Mouse (Mus musculus): ENCODE data around the gene 4930402H24Rik. TPM values are rescaled to one million over a fixed set of nuclear protein-coding genes. Genes with fewer than 3 reads are reported as not detected.

4930402H24Rik gene
- polyA plus RNA-seq, 1 experiment = 10.0 TPM

GRCm38 (mm10) chr2:130685426-130685825, 220.8 kb downstream of the 4930402H24Rik start:
- 86% methylated on average over 9 of the region's 9 CpGs for WGBS
- no peak for TF ChIP-seq CTCF (IDR thresholded peaks at IDR 0.05; ENCODE audit: extremely low read depth, insufficient read length, insufficient replicate concordance, low read depth, low read length)
- no peak for TF ChIP-seq POLR2A (IDR thresholded peaks at IDR 0.05; ENCODE audit: low read depth, low read length)
- no peak overlapping the region for H3K27ac ChIP-seq (ENCODE audit: insufficient read depth, low read depth, low read length)
- H3K4me3 ChIP-seq (ENCODE audit: low read depth, low read length) = no peak overlapping the region
- no peaks in the 10 kb centered on the region for H3K4me1 ChIP-seq (ENCODE audit: control insufficient read depth, insufficient read depth, insufficient read length, low read length)
- H3K36me3 ChIP-seq (ENCODE audit: control insufficient read depth, insufficient read depth, low read length) = peaks cover 10% of the 10 kb centered on the region; the same call in 1 of the 2 replicates
- no peaks in the 10 kb centered on the region for H3K27me3 ChIP-seq (ENCODE audit: control insufficient read depth, insufficient read depth, low read length)

- 81% methylated on average over 3 of the region's 3 CpGs for WGBS
- TF ChIP-seq CTCF (IDR thresholded peaks at IDR 0.05; ENCODE audit: extremely low read depth, insufficient read length, insufficient replicate concordance, low read depth, low read length) (no peak), POLR2A (IDR thresholded peaks at IDR 0.05; ENCODE audit: low read depth, low read length) (no peak)
- peaks cover 45% of the 10 kb centered on the region for H3K36me3 ChIP-seq (ENCODE audit: control insufficient read depth, insufficient read depth, low read length)
- H3K4me1 ChIP-seq (ENCODE audit: control insufficient read depth, insufficient read depth, insufficient read length, low read length) = no peaks in the 10 kb centered on the region
- H3K4me3 ChIP-seq (ENCODE audit: low read depth, low read length) = no peak overlapping the region
- no peaks in the 10 kb centered on the region for H3K27me3 ChIP-seq (ENCODE audit: control insufficient read depth, insufficient read depth, low read length)
- no peak overlapping the region for H3K27ac ChIP-seq (ENCODE audit: insufficient read depth, low read depth, low read length)
These were observed 224.7 kb downstream of the 4930402H24Rik start for GRCm38 (mm10) chr2:130681531-130681930.

GRCm38 (mm10) chr2:130679899-130680298, 226.3 kb downstream of the 4930402H24Rik start:
- no peak for TF ChIP-seq CTCF (IDR thresholded peaks at IDR 0.05; ENCODE audit: extremely low read depth, insufficient read length, insufficient replicate concordance, low read depth, low read length)
- TF ChIP-seq POLR2A (IDR thresholded peaks at IDR 0.05; ENCODE audit: low read depth, low read length) = no peak
- H3K27me3 ChIP-seq (ENCODE audit: control insufficient read depth, insufficient read depth, low read length) = no peaks in the 10 kb centered on the region
- 93% methylated on average over 6 of the region's 6 CpGs for WGBS
- H3K27ac ChIP-seq (ENCODE audit: insufficient read depth, low read depth, low read length) = no peak overlapping the region
- H3K36me3 ChIP-seq (ENCODE audit: control insufficient read depth, insufficient read depth, low read length) = peaks cover 61% of the 10 kb centered on the region
- no peaks in the 10 kb centered on the region for H3K4me1 ChIP-seq (ENCODE audit: control insufficient read depth, insufficient read depth, insufficient read length, low read length)
- no peak overlapping the region for H3K4me3 ChIP-seq (ENCODE audit: low read depth, low read length)

DNA sequence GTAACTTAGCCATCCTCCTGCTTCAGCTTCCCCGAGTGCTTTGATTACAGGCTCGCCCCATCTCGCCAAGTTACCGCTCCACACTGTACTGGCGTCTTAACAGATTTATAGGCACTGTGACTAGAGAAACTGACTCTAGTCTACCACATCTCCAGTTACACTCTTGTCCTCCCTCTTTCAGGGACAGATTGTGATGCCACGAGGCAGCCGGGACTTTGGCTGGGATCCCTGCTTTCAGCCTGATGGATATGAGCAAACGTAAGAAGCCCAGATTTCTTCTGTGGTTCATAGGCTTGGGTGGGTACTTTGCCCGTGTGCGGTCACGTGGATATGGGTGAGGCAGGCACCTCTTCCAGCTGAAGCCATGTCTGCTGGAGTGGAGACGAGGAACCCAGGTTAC, 227.1 kb downstream of the 4930402H24Rik start:
- H3K27me3 ChIP-seq (ENCODE audit: control insufficient read depth, insufficient read depth, low read length) = no peaks in the 10 kb centered on the region
- peaks cover 64% of the 10 kb centered on the region for H3K36me3 ChIP-seq (ENCODE audit: control insufficient read depth, insufficient read depth, low read length)
- WGBS = 93% methylated on average over 12 of the region's 12 CpGs

GRCm38 (mm10) chr2:130677211-130677610, 229.0 kb downstream of the 4930402H24Rik start:
- 84% methylated on average over 10 of the region's 10 CpGs for WGBS
- H3K36me3 ChIP-seq (ENCODE audit: control insufficient read depth, insufficient read depth, low read length) = peaks cover 74% of the 10 kb centered on the region
- H3K4me3 ChIP-seq (ENCODE audit: low read depth, low read length) = no peak overlapping the region

More for the DNA sequence above, 227.1 kb downstream of the 4930402H24Rik start:
- H3K27ac ChIP-seq (ENCODE audit: insufficient read depth, low read depth, low read length) = no peak overlapping the region
- no peak for TF ChIP-seq POLR2A (IDR thresholded peaks at IDR 0.05; ENCODE audit: low read depth, low read length)
- no peak for TF ChIP-seq CTCF (IDR thresholded peaks at IDR 0.05; ENCODE audit: extremely low read depth, insufficient read length, insufficient replicate concordance, low read depth, low read length)
- no peaks in the 10 kb centered on the region for H3K4me1 ChIP-seq (ENCODE audit: control insufficient read depth, insufficient read depth, insufficient read length, low read length)
- no peak overlapping the region for H3K4me3 ChIP-seq (ENCODE audit: low read depth, low read length)

DNA sequence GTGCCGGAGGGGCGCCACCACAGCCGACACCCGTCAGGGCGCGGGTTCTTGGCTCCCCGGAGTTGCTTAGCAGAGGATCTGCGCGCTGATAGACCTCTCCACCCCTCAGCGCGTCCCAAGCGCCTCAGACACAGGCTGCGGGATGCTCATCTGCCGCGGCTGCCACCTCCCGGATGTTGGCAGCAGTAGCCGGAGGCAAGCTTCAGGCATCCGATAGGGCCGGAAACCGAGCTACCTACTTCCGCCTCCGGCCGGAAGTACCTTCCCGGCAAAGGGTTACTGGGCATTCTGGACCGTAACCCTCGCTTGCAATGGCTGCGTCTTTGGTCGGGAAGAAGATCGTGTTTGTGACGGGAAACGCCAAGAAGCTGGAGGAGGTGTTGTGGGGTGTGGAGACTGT, 238.6 kb downstream of the 4930402H24Rik start, which contains the start of gene Itpa:
Itpa (plus strand) TSS at position 52 of the 400 bp plus-strand sequence.
- Histone ChIP-seq H3K4me1 (ENCODE audit: control insufficient read depth, insufficient read depth, insufficient read length, low read length) (peaks cover 11% of the 10 kb centered on the region; the same call in 1 of the 2 replicates), H3K4me3 (ENCODE audit: low read depth, low read length) (peak within 1 kb of the TSS; percentile 84), H3K27me3 (ENCODE audit: control insufficient read depth, insufficient read depth, low read length) (no peaks in the 10 kb centered on the region), H3K27ac (ENCODE audit: insufficient read depth, low read depth, low read length) (peak within 1 kb of the TSS; percentile 37), H3K36me3 (ENCODE audit: control insufficient read depth, insufficient read depth, low read length) (peaks cover 10% of the 10 kb centered on the region)
- peak; percentile 45 for TF ChIP-seq POLR2A (IDR thresholded peaks at IDR 0.05; ENCODE audit: low read depth, low read length)
- peak; percentile 63; the same call in 1 of the 2 replicates for TF ChIP-seq CTCF (IDR thresholded peaks at IDR 0.05; ENCODE audit: extremely low read depth, insufficient read length, insufficient replicate concordance, low read depth, low read length)
- under 1% methylated on average over 31 of the region's 31 CpGs for WGBS

More at GRCm38 (mm10) chr2:130677211-130677610, 229.0 kb downstream of the 4930402H24Rik start:
- no peaks in the 10 kb centered on the region for H3K4me1 ChIP-seq (ENCODE audit: control insufficient read depth, insufficient read depth, insufficient read length, low read length)
- H3K27me3 ChIP-seq (ENCODE audit: control insufficient read depth, insufficient read depth, low read length) = no peaks in the 10 kb centered on the region
- no peak for TF ChIP-seq CTCF (IDR thresholded peaks at IDR 0.05; ENCODE audit: extremely low read depth, insufficient read length, insufficient replicate concordance, low read depth, low read length)
- TF ChIP-seq POLR2A (IDR thresholded peaks at IDR 0.05; ENCODE audit: low read depth, low read length) = no peak
- no peak overlapping the region for H3K27ac ChIP-seq (ENCODE audit: insufficient read depth, low read depth, low read length)

- H3K4me3 ChIP-seq (ENCODE audit: low read depth, low read length) = peak within 1 kb of the TSS; percentile 68
- peaks cover 11% of the 10 kb centered on the region; the same call in 1 of the 2 replicates for H3K4me1 ChIP-seq (ENCODE audit: control insufficient read depth, insufficient read depth, insufficient read length, low read length)
- peak within 1 kb of the TSS; percentile 83 for H3K27ac ChIP-seq (ENCODE audit: insufficient read depth, low read depth, low read length)
- WGBS = under 1% methylated on average over 40 of the region's 40 CpGs
- peaks cover 18% of the 10 kb centered on the region for H3K36me3 ChIP-seq (ENCODE audit: control insufficient read depth, insufficient read depth, low read length)
- peak; percentile 46; the same call in 1 of the 2 replicates for TF ChIP-seq POLR2A (IDR thresholded peaks at IDR 0.05; ENCODE audit: low read depth, low read length)
- no peak for TF ChIP-seq CTCF (IDR thresholded peaks at IDR 0.05; ENCODE audit: extremely low read depth, insufficient read length, insufficient replicate concordance, low read depth, low read length)
- no peaks in the 10 kb centered on the region for H3K27me3 ChIP-seq (ENCODE audit: control insufficient read depth, insufficient read depth, low read length)
These were observed 242.0 kb downstream of the 4930402H24Rik start, which contains the start of gene Ddrgk1 for GRCm38 (mm10) chr2:130664102-130664701. Gene Ddrgk1, minus strand, starts transcription at chr2:130664659.
